Mouse (Mus musculus) limb, embryonic 10.5 days (tissue): ENCODE results near the gene Zdhhc16. TPM values are rescaled to one million over a fixed set of nuclear protein-coding genes. Genes with fewer than 3 reads are reported as not detected.

Experiments used
- DNase-seq: peaks from one replicate; pipeline ENCODE4 v3.0.0-alpha.2; 2017; ENCODE audit warnings: low spot score
- H3K27ac ChIP-seq: fragments of 300-500 bp; sonication (generic); 2 replicates; pipeline ENCODE4 v1.5.1; 2016; ENCODE audit warnings: mild to moderate bottlenecking
- H3K27me3 ChIP-seq: fragments of 300-500 bp; sonication (generic); 2 replicates; pipeline ENCODE4 v1.6.1; 2016; ENCODE audit warnings: low read depth, mild to moderate bottlenecking; ENCODE audit not compliant: poor library complexity, severe bottlenecking
- H3K36me3 ChIP-seq: fragments of 300-500 bp; sonication (generic); 2 replicates; pipeline ENCODE4 v1.6.1; 2016; ENCODE audit warnings: mild to moderate bottlenecking, moderate library complexity
- H3K4me1 ChIP-seq: fragments of 300-500 bp; sonication (generic); 2 replicates; pipeline ENCODE4 v1.6.1; 2016
- H3K4me3 ChIP-seq: fragments of 300-500 bp; sonication (generic); 2 replicates; pipeline ENCODE4 v1.5.1; 2016; ENCODE audit warnings: mild to moderate bottlenecking, moderate library complexity
- H3K9me3 ChIP-seq: fragments of 300-500 bp; sonication (generic); replicated peaks from 2 replicates; pipeline ENCODE4 v1.6.1; 2016; ENCODE audit warnings: mild to moderate bottlenecking
- WGBS: fragments of 180-500 bp; shearing (Covaris S2); methylation state at CpG from one replicate; pipeline ENCODE4 v1.1.7; 2016; 5-methylcytosine and 5-hydroxymethylcytosine counted together
- polyA plus RNA-seq: library from polyadenylated mRNA; unstranded; fragments of >200 nt; fragmentation: Nextera tagmentation; extraction: Ambion mirVana; gene quantifications from 2 replicates; pipeline ENCODE4 v1.2.1, GENCODE M21; 2016

Gene Zdhhc16
- polyA plus RNA-seq, 1 experiment from 2014 or later: 96.5 TPM

DNA sequence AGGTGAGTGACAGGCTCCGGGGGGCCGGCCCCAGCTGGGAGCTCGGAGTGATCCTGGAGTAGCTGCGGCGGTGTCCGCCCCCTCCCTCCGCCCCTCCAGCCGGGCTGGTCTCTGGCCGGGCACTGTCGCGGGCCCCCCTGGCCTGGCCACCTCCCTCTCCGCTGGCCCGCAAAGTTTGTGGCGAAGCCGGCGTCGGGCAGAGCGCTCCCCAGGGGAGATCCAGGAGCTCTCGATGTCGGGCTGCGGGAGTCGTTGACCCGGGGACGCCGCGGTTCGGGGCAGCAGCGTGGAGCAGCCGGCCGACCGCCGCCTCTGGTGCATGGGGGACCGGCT, 48.3 kb downstream of the Zdhhc16 start, which contains the start of gene Ubtd1:
Gene Ubtd1, plus strand, starts transcription at position 169 of the 333 bp plus-strand sequence.
- DNase-seq: no peak
- Histone ChIP-seq H3K36me3 (peaks cover 7% of the 10 kb centered on the region), H3K27me3 (peaks cover 14% of the 10 kb centered on the region), H3K9me3 (no peaks in the 10 kb centered on the region), H3K4me3 (peak within 1 kb of the TSS; percentile 77), H3K27ac (peak within 1 kb of the TSS; percentile 91), H3K4me1 (peaks cover 29% of the 10 kb centered on the region)
- WGBS: under 1% methylated on average over 33 of the region's 33 CpGs

DNA sequence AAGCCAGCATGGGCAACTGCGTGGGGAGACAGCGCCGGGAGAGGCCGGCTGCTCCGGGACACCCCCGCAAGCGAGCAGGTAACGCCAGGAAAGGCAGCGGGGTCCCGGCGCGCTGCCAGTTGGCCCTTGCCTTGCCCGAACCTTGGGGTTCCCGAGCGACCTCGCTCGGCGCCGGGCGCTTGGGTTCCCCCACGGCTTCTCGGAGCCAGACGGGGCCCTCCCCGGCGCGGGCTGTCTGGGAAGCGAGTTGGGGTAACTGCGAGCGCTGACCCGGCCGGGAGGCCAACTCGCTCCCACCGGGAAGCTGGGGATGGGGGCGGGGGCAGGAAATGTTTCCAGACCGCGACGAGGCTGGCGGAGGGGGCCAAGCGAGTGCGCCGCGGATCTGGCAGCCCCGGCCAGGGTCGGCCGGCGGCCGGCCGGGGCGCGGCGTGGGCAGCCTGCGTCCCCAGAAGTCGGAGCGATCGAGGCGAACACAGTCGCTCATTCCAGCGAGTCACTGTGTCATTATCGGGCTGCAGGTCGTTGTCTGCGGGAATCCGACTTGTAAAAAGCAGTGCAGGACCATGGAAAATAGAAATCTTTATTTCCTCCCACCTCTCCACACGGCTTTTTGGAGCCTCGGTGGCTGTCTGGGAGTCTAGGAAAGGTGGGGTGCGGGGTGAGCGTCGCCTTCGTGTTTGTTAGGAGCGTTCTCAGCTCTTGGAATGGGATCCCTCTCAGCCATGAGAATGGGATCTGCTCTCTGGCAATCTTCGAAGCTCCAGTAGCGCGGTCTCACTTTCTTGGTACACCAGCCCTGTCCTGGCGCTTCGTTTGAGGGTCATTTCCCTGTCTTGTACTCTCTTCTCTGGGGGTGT, 48.9 kb downstream of the Zdhhc16 start:
- peaks cover 14% of the 10 kb centered on the region for H3K27me3 ChIP-seq
- no peaks in the 10 kb centered on the region for H3K9me3 ChIP-seq

DNA sequence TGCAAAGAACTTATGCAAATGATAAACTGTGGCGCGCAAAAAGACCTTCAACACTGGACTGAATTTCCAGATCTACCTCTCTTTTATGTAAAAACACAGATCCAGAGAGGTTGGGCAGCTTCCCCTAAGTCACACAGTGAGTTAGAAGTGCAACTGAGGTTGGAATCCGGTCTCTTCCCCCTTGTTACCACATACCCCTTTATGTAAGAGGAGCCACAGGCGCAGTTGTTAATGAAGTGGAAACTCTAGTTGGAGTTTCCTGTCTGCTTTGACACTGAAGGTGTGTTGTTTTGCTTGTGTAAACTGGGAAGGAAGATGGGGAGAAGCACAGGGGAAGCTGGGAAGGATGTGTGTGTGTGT, 49.5 kb downstream of the Zdhhc16 start:
- WGBS: 6% methylated on average over 4 of the region's 4 CpGs
- Histone ChIP-seq H3K27me3 (peaks cover 14% of the 10 kb centered on the region), H3K36me3 (peaks cover 1% of the 10 kb centered on the region; the same call in 1 of the 2 replicates), H3K4me1 (peaks cover 20% of the 10 kb centered on the region), H3K4me3 (peak overlapping the region; percentile 77), H3K27ac (peak overlapping the region; percentile 91), H3K9me3 (no peaks in the 10 kb centered on the region)
- DNase-seq: no peak

More for the DNA sequence above, 48.9 kb downstream of the Zdhhc16 start:
- H3K4me3 ChIP-seq: peak overlapping the region; percentile 77
- H3K27ac ChIP-seq: peak overlapping the region; percentile 91
- peaks cover 24% of the 10 kb centered on the region for H3K4me1 ChIP-seq
- DNase-seq: peak; percentile 74
- under 1% methylated on average over 74 of the region's 74 CpGs for WGBS
- peaks cover 4% of the 10 kb centered on the region; the same call in 1 of the 2 replicates for H3K36me3 ChIP-seq

DNA sequence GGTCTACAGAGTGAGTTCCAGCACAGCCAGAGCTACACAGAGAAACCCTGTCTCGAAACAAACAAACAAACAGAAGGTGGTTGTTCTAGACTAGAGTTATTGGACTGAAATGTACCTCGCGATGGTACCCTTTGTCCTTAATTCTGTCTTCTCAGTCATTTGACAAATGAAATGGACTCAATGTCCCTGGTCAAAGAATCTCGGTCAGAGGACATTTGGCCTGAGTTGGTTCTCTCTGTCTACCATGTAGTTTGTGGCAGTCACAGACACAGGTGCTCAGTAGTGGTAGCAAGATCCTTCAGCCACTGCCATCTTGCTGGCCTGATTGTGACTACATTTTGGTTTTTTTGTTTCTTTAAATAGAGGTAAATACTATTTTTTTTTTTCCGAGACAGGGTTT, 52.7 kb downstream of the Zdhhc16 start:
- no peak for DNase-seq
- H3K27me3 ChIP-seq: peaks cover 14% of the 10 kb centered on the region
- H3K27ac ChIP-seq: no peak overlapping the region
- peaks cover 15% of the 10 kb centered on the region for H3K4me1 ChIP-seq
- no peaks in the 10 kb centered on the region for H3K9me3 ChIP-seq
- WGBS: 92% methylated on average over 5 of the region's 5 CpGs
- no peaks in the 10 kb centered on the region for H3K36me3 ChIP-seq
- no peak overlapping the region for H3K4me3 ChIP-seq

DNA sequence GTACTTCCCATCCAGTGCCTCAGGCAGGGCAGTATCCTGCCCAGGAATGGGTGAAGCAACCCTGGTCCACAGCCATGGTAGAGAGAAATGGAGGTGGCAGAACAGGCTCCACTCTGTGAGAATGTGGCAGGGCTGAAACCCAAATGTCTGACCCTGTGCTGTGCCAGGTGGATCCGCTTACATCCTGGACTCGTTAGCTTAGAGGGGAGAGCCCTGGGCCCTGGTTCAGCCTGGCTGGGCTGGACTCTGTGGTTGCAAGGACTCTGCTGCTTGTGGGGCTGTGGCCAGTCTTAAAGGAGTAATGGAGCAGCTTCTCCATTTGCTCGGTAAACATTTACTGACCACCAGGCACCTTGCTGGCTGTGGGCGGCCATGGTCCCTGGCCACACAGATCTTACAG, 53.9 kb downstream of the Zdhhc16 start:
- DNase-seq: no peak
- peaks cover 14% of the 10 kb centered on the region for H3K4me1 ChIP-seq
- no peak overlapping the region for H3K27ac ChIP-seq
- 87% methylated on average over 4 of the region's 4 CpGs for WGBS
- H3K36me3 ChIP-seq: no peaks in the 10 kb centered on the region
- H3K27me3 ChIP-seq: peaks cover 14% of the 10 kb centered on the region
- H3K4me3 ChIP-seq: no peak overlapping the region
- H3K9me3 ChIP-seq: no peaks in the 10 kb centered on the region

DNA sequence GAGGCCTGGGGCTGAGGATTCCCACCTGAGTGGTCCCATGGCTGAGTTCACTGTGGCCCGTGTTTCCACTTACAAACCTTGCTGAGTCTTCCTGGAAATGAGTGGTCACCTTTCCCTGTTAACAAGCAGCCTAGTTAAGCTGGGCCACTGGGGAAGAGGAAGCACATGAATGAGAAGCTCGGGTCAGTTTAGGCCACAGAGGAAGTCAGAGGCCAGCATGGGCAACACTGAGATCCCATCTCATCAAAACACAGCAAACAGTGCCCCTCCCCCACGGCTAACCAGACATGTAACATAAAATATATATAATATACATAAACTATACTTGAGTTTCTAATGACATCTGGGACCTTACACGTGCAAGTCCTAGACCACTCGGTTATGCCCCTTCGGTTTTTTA, 56.5 kb downstream of the Zdhhc16 start:
- DNase-seq: no peak
- no peaks in the 10 kb centered on the region for H3K36me3 ChIP-seq
- no peaks in the 10 kb centered on the region for H3K9me3 ChIP-seq
- WGBS: 83% methylated on average over 6 of the region's 6 CpGs
- H3K4me1 ChIP-seq: peaks cover 8% of the 10 kb centered on the region
- H3K4me3 ChIP-seq: no peak overlapping the region
- no peaks in the 10 kb centered on the region for H3K27me3 ChIP-seq
- no peak overlapping the region for H3K27ac ChIP-seq

DNA sequence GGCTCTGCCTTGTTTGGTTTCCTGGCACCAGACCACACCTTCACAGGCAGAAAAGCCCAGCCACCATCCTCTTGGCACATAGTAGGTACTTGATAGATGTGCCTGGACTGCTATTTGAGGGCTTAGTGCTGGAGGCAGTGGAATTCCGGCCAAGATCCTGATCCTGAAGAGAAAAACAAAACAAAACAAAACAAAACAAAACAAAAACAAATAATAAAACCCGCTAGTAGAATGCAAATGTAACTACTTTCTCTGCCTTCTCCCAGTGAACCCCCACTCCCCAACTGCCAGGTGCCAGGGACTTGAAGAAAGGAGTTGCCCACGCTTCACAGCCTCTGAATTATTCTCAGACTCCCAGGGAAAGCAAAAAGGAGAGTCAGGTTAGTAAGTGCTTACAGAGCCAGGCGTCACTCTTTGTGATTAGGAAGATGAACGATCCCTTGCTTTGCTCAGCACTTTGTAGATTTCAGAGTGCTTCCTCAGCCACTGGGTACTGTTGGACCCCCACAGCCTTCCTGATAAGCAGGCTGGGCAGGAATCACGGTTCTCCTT, 58.7 kb downstream of the Zdhhc16 start:
- WGBS: 36% methylated on average over 6 of the region's 6 CpGs

DNA sequence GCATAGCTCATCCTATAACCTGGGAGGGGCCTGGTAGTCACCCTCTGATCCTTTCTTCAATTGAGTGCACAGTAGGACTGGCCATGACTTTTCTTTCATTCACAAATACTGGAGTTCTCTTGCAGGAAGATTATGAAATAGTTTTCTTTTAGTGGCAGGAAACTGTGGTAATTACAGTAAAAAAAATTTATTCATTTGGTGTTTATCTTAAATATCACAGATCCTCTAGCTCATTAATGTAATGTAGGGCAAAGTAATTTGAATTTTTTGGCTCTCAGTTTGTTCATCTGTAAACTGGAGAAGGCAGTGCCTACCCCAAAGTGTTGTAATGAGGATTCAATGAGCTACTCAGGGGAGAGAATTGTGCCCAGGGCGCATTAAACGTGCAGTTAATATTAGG, 59.7 kb downstream of the Zdhhc16 start:
- Histone ChIP-seq H3K27ac (no peak overlapping the region), H3K4me3 (no peak overlapping the region), H3K4me1 (peaks cover 35% of the 10 kb centered on the region), H3K36me3 (no peaks in the 10 kb centered on the region), H3K9me3 (no peaks in the 10 kb centered on the region), H3K27me3 (no peaks in the 10 kb centered on the region)
- 96% methylated on average over 2 of the region's 2 CpGs for WGBS
- DNase-seq: no peak

More for the DNA sequence above, 58.7 kb downstream of the Zdhhc16 start:
- Histone ChIP-seq H3K36me3 (no peaks in the 10 kb centered on the region), H3K9me3 (no peaks in the 10 kb centered on the region), H3K27me3 (no peaks in the 10 kb centered on the region), H3K4me3 (no peak overlapping the region), H3K4me1 (peaks cover 29% of the 10 kb centered on the region), H3K27ac (no peak overlapping the region)
- DNase-seq: no peak

DNA sequence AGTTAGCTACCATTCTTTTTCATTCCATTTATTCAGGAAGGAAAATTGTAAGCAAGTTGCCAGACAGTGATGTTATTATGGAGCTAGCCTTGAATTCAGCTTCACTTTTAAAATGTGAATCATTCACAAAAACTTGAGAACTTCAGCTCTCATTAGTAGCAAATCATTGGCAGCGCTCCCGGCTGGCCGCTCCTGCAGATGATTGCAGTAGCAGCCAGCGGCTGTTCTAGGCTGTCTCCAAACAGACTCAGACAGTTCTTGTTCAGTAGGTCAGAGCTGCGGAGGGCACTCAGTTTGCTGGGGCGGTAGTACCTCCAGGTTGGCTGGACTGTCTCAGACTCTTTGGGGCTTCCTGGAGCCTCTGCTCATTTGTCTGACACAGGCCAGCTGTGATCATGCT, 60.2 kb downstream of the Zdhhc16 start:
- Histone ChIP-seq H3K27me3 (no peaks in the 10 kb centered on the region), H3K36me3 (no peaks in the 10 kb centered on the region), H3K9me3 (no peaks in the 10 kb centered on the region), H3K27ac (no peak overlapping the region), H3K4me3 (no peak overlapping the region), H3K4me1 (peaks cover 37% of the 10 kb centered on the region)
- 85% methylated on average over 6 of the region's 6 CpGs for WGBS
- DNase-seq: no peak

Other genes with a start within 250 kb of the Zdhhc16 start
- 0.97 and 1.1 TPM in 2 replicates for gene Slit1, start 189.8 kb upstream of the Zdhhc16 start, polyA plus RNA-seq
- 45.7 and 47.1 TPM in 2 replicates for gene Arhgap19, start 131.4 kb upstream of the Zdhhc16 start, polyA plus RNA-seq
- 4.3 and 4.9 TPM in 2 replicates for gene Frat1, start 103.5 kb upstream of the Zdhhc16 start, polyA plus RNA-seq
- 1.9 and 3.0 TPM in 2 replicates for gene Frat2, start 85.3 kb upstream of the Zdhhc16 start, polyA plus RNA-seq
- gene Rrp12, start 37.3 kb upstream of the Zdhhc16 start, polyA plus RNA-seq: 31.9 and 39.8 TPM in 2 replicates
- gene Pgam1, start 21.6 kb upstream of the Zdhhc16 start, polyA plus RNA-seq: 900 and 1,117 TPM in 2 replicates
- gene Exosc1, start 57 bp upstream of the Zdhhc16 start, polyA plus RNA-seq: 91.7 and 102 TPM in 2 replicates
- 39.9 and 52.5 TPM in 2 replicates for gene Mms19, start 47.7 kb downstream of the Zdhhc16 start, polyA plus RNA-seq
- 14.2 and 15.1 TPM in 2 replicates for gene Ubtd1, start 48.3 kb downstream of the Zdhhc16 start, polyA plus RNA-seq
- gene Ankrd2, start 102.5 kb downstream of the Zdhhc16 start, polyA plus RNA-seq: not detected in 2 replicates
- gene Hoga1, start 112.1 kb downstream of the Zdhhc16 start, polyA plus RNA-seq: 1.1 and 1.3 TPM in 2 replicates
- 0.24 TPM in 1 of 2 replicates, not detected in the other for gene 4933411K16Rik, start 118.8 kb downstream of the Zdhhc16 start, polyA plus RNA-seq
- gene Morn4, start 152.9 kb downstream of the Zdhhc16 start, polyA plus RNA-seq: 43.6 and 49.0 TPM in 2 replicates
- 31.9 and 33.0 TPM in 2 replicates for gene Pi4k2a, start 157.0 kb downstream of the Zdhhc16 start, polyA plus RNA-seq
- 22.1 and 25.0 TPM in 2 replicates for gene Avpi1, start 195.6 kb downstream of the Zdhhc16 start, polyA plus RNA-seq
- 5.6 and 5.8 TPM in 2 replicates for gene Marveld1, start 213.9 kb downstream of the Zdhhc16 start, polyA plus RNA-seq
- gene Zfyve27, start 230.5 kb downstream of the Zdhhc16 start, polyA plus RNA-seq: 27.6 and 30.8 TPM in 2 replicates